Mouse (Mus musculus) spleen, adult 2 months (tissue): ENCODE data around the gene Pex13. TPM values are rescaled to one million over a fixed set of nuclear protein-coding genes. Genes with fewer than 3 reads are reported as not detected.

Experiments
- DNase-seq, 2 experiments: peaks; one replicate each; pipeline versions ENCODE4 v3.0.0 to v3.0.0-alpha.2; 2012 to 2021; ENCODE audit warnings: low spot score in 2 of 2, low read depth in 1 of 2
- H3K27ac ChIP-seq: fragments of 200-500 bp; 2 replicates; pipeline ENCODE4 v1.5.1; 2012; ENCODE audit warnings: low read length, inconsistent platforms; ENCODE audit not compliant: insufficient read depth
- H3K27me3 ChIP-seq: fragments of 200-500 bp; 2 replicates; pipeline ENCODE4 v1.6.1; 2012; ENCODE audit warnings: mild to moderate bottlenecking, moderate library complexity, low read length, inconsistent platforms; ENCODE audit not compliant: control insufficient read depth, insufficient read depth
- H3K36me3 ChIP-seq: fragments of 200-500 bp; 2 replicates; pipeline ENCODE4 v1.6.1; 2012; ENCODE audit warnings: mild to moderate bottlenecking, low read length, inconsistent platforms; ENCODE audit not compliant: control insufficient read depth, insufficient read depth
- H3K4me1 ChIP-seq: fragments of 200-500 bp; 2 replicates; pipeline ENCODE4 v1.6.1; 2011; ENCODE audit warnings: inconsistent platforms; ENCODE audit not compliant: control insufficient read depth, insufficient read depth, insufficient read length
- H3K4me3 ChIP-seq: fragments of 200-500 bp; 2 replicates; pipeline ENCODE4 v1.5.1; 2011; ENCODE audit warnings: mild to moderate bottlenecking, inconsistent platforms; ENCODE audit not compliant: insufficient read depth, insufficient read length; ENCODE audit errors: extremely low read depth
- CTCF ChIP-seq: fragments of 200-500 bp; IDR thresholded peaks from 2 replicates; pipeline ENCODE4 v1.5.1; 2011; ENCODE audit warnings: mild to moderate bottlenecking, inconsistent platforms; ENCODE audit not compliant: insufficient read depth, insufficient read length, insufficient replicate concordance; ENCODE audit errors: extremely low read depth
- POLR2A ChIP-seq: fragments of 200-500 bp; IDR thresholded peaks from 2 replicates; pipeline ENCODE4 v1.6.1; 2011; ENCODE audit warnings: low read depth, low read length, inconsistent platforms
- WGBS: fragments of 180-500 bp; shearing (Covaris S2); methylation state at CpG from one replicate; pipeline ENCODE4 v1.1.7; 2018; 5-methylcytosine and 5-hydroxymethylcytosine counted together
- polyA plus RNA-seq: library from polyadenylated mRNA; depleted of rRNA; stranded (reverse); fragments of >200 nt; gene quantifications from 2 replicates; pipeline ENCODE4 v1.2.3, GENCODE M21; 2012; rRNA removed

The Pex13 gene
- polyA plus RNA-seq, result 2.6 and 2.9 TPM in 2 replicates

DNA sequence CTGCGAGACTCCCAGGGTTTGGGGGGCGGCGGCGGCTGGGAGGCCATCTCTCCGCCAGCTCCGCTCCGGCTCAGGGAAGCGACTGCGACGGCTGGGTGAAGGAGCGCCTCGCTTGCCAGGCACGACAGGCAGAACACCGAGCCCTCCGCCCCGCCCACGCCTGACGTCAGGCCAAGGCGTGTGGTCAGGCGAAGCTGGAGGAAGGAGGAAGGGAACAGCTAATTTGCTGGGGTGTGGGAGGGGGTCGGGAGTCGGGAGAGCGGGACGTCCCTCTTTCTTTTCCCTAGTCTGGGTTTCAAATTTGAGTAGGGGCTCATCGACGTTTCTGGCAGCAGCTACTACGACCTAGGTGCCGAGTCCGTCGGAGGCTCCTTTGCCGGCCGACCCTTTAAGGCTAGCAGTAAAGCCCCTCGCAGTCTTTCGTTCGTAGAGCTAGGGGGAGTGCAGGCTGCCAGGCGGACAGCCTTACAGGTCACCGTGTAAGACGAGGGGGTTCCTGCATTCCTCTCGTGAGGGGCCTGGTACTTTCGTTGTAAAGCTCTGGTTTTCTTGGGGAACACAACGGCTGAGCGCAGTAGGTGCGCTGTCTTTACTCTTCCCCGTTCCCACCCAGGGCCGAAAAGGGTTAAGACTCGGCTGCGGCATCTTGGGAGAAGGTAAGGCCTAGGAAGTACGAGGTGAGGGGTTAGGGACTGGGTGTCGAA is at the start of gene Pex13:
Gene Pex13 (minus strand): TSS at position 162 of the 704 bp plus-strand sequence.
- WGBS, result under 1% methylated on average over 49 of the region's 49 CpGs
- Histone ChIP-seq H3K4me3 (peak within 1 kb of the TSS; percentile 96), H3K4me1 (no peaks in the 10 kb centered on the region; the same call in 1 of the 2 replicates), H3K36me3 (no peaks in the 10 kb centered on the region), H3K27me3 (no peaks in the 10 kb centered on the region), H3K27ac (peak within 1 kb of the TSS; percentile 93)
- TF ChIP-seq CTCF (no peak), POLR2A (peak; percentile 50)
- DNase-seq, result peak; percentile 71 to 87

DNA sequence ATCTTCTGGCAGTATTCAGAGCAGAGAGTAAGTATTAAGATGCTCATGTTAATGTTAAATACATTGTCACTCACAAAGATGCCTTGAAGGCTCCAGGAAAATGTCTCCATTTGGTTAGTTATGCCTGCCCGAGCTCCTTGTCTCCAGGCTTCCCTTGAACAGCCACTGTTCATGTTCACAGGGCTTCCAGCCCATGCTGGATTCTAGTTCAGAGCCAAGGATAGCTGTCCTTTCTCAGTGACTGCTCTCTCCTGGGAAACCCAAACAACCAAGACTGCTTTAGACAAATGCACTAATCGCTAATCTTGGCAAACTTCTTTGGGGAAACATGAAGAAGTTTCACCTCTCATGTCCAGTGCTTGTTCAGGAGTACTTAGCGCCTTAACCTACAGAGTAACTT is 46.5 kb upstream of the Pex13 start:
- WGBS, result 92% methylated on average over 3 of the region's 3 CpGs
- TF ChIP-seq POLR2A (no peak), CTCF (no peak)
- Histone ChIP-seq H3K4me3 (no peak overlapping the region), H3K27me3 (no peaks in the 10 kb centered on the region), H3K4me1 (no peaks in the 10 kb centered on the region), H3K36me3 (peaks cover 26% of the 10 kb centered on the region), H3K27ac (no peak overlapping the region)
- DNase-seq, result no peak

- no peak overlapping the region; the same call in 1 of the 2 replicates for H3K27ac ChIP-seq
- no peak for TF ChIP-seq CTCF
- TF ChIP-seq POLR2A, result no peak
- H3K36me3 ChIP-seq, result peaks cover 12% of the 10 kb centered on the region; the same call in 1 of the 2 replicates
These were observed 39.0 kb upstream of the Pex13 start for GRCm38 (mm10) chr11:23704604-23705294.

GRCm38 (mm10) chr11:23701831-23702230 is 36.1 kb upstream of the Pex13 start:
- no peak overlapping the region for H3K4me3 ChIP-seq
- H3K27me3 ChIP-seq, result no peaks in the 10 kb centered on the region
- WGBS, result 92% methylated on average over 3 of the region's 3 CpGs
- no peak for DNase-seq
- H3K27ac ChIP-seq, result no peak overlapping the region
- peaks cover 11% of the 10 kb centered on the region for H3K4me1 ChIP-seq
- TF ChIP-seq POLR2A, result no peak
- no peak for TF ChIP-seq CTCF
- H3K36me3 ChIP-seq, result peaks cover 2% of the 10 kb centered on the region; the same call in 1 of the 2 replicates

More at GRCm38 (mm10) chr11:23704604-23705294, 39.0 kb upstream of the Pex13 start:
- WGBS, result 76% methylated on average over 7 of the region's 7 CpGs
- DNase-seq, result no peak
- H3K4me1 ChIP-seq, result peaks cover 8% of the 10 kb centered on the region
- H3K4me3 ChIP-seq, result no peak overlapping the region
- no peaks in the 10 kb centered on the region for H3K27me3 ChIP-seq

DNA sequence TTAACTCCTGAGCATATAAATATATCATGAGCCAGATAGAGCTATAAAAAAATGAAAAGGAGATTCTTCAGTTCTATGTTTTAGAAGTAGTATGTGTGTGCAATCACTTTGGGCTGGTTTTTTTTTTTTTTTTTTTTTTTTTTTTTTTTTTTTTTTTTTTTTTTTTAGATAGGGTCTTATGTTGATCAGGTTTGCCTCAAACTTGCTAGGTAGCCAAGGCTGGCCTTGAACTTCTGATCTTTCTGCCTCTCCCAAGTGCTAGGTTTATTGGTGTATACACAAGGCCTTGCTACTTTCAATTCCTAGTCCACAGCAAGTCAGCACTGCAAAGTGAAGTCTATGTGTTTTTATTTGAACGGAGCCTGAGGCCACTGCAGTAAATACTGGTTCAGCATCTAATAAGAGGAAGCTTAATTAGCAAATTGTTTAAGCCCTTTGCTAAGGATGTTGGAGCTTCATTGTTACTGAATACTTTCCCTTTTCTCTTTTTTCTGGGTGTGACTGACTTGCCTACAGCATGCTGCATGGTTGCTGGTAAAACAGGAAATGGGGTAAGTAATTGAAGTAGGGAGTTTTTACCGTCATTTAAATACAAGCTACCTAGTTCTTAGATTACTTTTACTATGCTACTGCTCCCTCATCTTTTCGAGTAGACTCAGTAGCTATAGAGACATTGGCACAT is 33.8 kb upstream of the Pex13 start:
- peak in 1 of 2 experiments; percentile 37 for DNase-seq
- Histone ChIP-seq H3K4me3 (no peak overlapping the region), H3K27me3 (no peaks in the 10 kb centered on the region), H3K36me3 (peaks cover 1% of the 10 kb centered on the region; the same call in 1 of the 2 replicates), H3K4me1 (peaks cover 17% of the 10 kb centered on the region), H3K27ac (peak overlapping the region; percentile 73)
- TF ChIP-seq CTCF (no peak), POLR2A (no peak)
- WGBS, result 16% methylated on average over 3 of the region's 3 CpGs

GRCm38 (mm10) chr11:23698526-23698925 is 32.8 kb upstream of the Pex13 start:
- peak overlapping the region; percentile 60; the same call in 1 of the 2 replicates for H3K27ac ChIP-seq
- 81% methylated on average over 2 of the region's 2 CpGs for WGBS
- H3K4me1 ChIP-seq, result peaks cover 19% of the 10 kb centered on the region
- no peaks in the 10 kb centered on the region for H3K27me3 ChIP-seq
- TF ChIP-seq CTCF, result no peak
- no peak overlapping the region for H3K4me3 ChIP-seq
- no peak for DNase-seq
- H3K36me3 ChIP-seq, result no peaks in the 10 kb centered on the region

- H3K4me3 ChIP-seq, result no peak overlapping the region
- H3K27ac ChIP-seq, result peak overlapping the region; percentile 48; the same call in 1 of the 2 replicates
- H3K27me3 ChIP-seq, result no peaks in the 10 kb centered on the region
- H3K4me1 ChIP-seq, result peaks cover 19% of the 10 kb centered on the region
- TF ChIP-seq POLR2A (no peak), CTCF (no peak)
- no peaks in the 10 kb centered on the region for H3K36me3 ChIP-seq
- DNase-seq, result no peak
These were observed 30.1 kb upstream of the Pex13 start for GRCm38 (mm10) chr11:23695847-23696246.
